Mouse (Mus musculus): ENCODE results near the gene Slc20a1. TPM values are rescaled to one million over a fixed set of nuclear protein-coding genes. Genes with fewer than 3 reads are reported as not detected.

Gene Slc20a1
- polyA plus RNA-seq, 1 experiment from 2014 or later = 35.5 TPM

GRCm38 (mm10) chr2:129177661-129178060, 20.9 kb upstream of the Slc20a1 start:
- 51% methylated on average over 3 of the region's 3 CpGs for WGBS
- Histone ChIP-seq H3K4me2 (replicated peaks) (no peak overlapping the region), H3K9me3 (no peaks in the 10 kb centered on the region), H3K27me3 (no peaks in the 10 kb centered on the region), H3K4me1 (0 out of 2 replicates have a peak, but pooled peaks cover 5% of the 10 kb centered on the region), H3K27ac (no peak overlapping the region), H3K4me3 (no peak overlapping the region), H3K36me3 (no peaks in the 10 kb centered on the region), H3K9ac (no peak overlapping the region)
- no peak for ATAC-seq (ENCODE audit: low FRiP score, low read depth)

DNA sequence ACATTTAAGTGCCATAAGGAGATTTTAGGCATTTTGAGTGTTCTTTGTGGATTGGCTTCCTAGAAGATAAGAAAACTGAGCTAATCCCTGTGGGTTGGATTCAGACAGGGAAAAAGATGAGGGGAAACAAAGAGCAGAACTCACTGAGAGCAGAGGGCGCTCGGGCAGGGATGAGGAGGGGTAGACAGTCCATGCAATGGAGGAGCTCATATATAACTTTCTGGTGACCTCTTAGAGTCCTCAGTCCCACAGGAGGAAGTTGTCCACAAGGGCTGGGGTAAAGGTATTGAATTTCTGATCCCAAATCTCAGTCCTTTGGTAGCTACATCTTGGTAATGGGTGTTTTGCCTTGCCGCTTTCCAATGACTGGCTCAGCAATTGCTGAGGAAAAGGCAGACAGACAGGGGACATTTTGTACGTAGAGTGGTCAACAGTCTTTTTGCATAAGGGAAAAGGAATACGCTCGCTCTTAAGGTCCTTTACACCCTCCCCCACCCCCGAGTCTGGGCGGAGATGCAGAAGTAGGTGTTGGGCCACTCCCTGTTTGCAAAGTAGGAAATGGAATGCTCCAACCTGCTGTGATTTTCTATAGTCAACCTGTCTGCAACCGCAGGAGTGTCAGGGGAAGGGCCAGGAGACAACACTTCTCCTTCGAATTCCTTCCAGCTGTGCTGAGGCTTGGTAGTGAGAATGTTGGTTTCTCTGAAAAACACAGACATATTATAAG, 20.2 kb upstream of the Slc20a1 start:
- H3K4me3 ChIP-seq = no peak overlapping the region
- no peak overlapping the region for H3K9ac ChIP-seq
- no peak overlapping the region for H3K27ac ChIP-seq
- H3K36me3 ChIP-seq = no peaks in the 10 kb centered on the region
- ATAC-seq (ENCODE audit: low FRiP score, low read depth) = no peak
- H3K27me3 ChIP-seq = no peaks in the 10 kb centered on the region
- WGBS = 28% methylated on average over 10 of the region's 10 CpGs
- 0 out of 2 replicates have a peak overlapping the region, but pooled peaks have one; percentile 1 for H3K4me2 ChIP-seq (replicated peaks)
- H3K9me3 ChIP-seq = no peaks in the 10 kb centered on the region
- peaks cover 6% of the 10 kb centered on the region for H3K4me1 ChIP-seq

- no peaks in the 10 kb centered on the region for H3K36me3 ChIP-seq
- no peak overlapping the region for H3K9ac ChIP-seq
- 68% methylated on average over 8 of the region's 8 CpGs for WGBS
- no peak overlapping the region for H3K4me2 ChIP-seq (replicated peaks)
- no peaks in the 10 kb centered on the region for H3K27me3 ChIP-seq
- no peak for ATAC-seq (ENCODE audit: low FRiP score, low read depth)
- H3K9me3 ChIP-seq = no peaks in the 10 kb centered on the region
- no peak overlapping the region for H3K4me3 ChIP-seq
- peaks cover 20% of the 10 kb centered on the region for H3K4me1 ChIP-seq
- no peak overlapping the region for H3K27ac ChIP-seq
These were observed 18.4 kb upstream of the Slc20a1 start for GRCm38 (mm10) chr2:129179946-129180853.

GRCm38 (mm10) chr2:129181509-129181908, 17.1 kb upstream of the Slc20a1 start:
- no peak for ATAC-seq (ENCODE audit: low FRiP score, low read depth)

GRCm38 (mm10) chr2:129182412-129182811, 16.2 kb upstream of the Slc20a1 start:
- Histone ChIP-seq H3K36me3 (no peaks in the 10 kb centered on the region), H3K27ac (no peak overlapping the region), H3K4me1 (peaks cover 22% of the 10 kb centered on the region), H3K27me3 (no peaks in the 10 kb centered on the region), H3K9me3 (no peaks in the 10 kb centered on the region), H3K4me3 (no peak overlapping the region), H3K9ac (no peak overlapping the region), H3K4me2 (replicated peaks) (no peak overlapping the region)
- no peak for ATAC-seq (ENCODE audit: low FRiP score, low read depth)
- 88% methylated on average over 1 of the region's 1 CpGs for WGBS

More at GRCm38 (mm10) chr2:129181509-129181908, 17.1 kb upstream of the Slc20a1 start:
- Histone ChIP-seq H3K4me3 (no peak overlapping the region), H3K4me1 (peaks cover 22% of the 10 kb centered on the region), H3K9me3 (no peaks in the 10 kb centered on the region), H3K27me3 (no peaks in the 10 kb centered on the region), H3K4me2 (replicated peaks) (no peak overlapping the region), H3K27ac (no peak overlapping the region), H3K9ac (no peak overlapping the region), H3K36me3 (no peaks in the 10 kb centered on the region)
- WGBS = 90% methylated on average over 5 of the region's 5 CpGs

- 0 out of 2 replicates have a peak, but pooled peaks have one; percentile 24 for ATAC-seq (ENCODE audit: low FRiP score, low read depth)
These were observed 15.0 kb upstream of the Slc20a1 start for GRCm38 (mm10) chr2:129183561-129184031.

DNA sequence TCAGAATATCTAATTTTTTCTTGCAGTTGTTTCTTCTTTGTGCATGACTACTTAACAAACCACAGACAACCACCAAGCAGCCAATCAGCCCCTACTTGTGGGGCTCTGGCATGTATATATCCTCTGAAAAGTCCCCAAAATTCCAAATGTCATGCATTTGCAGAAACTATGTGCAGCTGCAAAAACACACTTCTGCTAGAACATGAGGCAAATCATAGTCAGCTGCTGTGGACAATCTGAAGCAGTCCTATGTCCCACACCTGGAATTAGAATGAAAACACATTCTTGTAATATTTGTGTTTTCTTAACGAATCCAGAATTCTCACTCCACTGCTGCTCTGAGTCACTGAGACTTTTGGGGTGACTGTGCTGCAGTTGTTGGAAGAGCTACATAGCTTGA, 13.7 kb upstream of the Slc20a1 start:
- Histone ChIP-seq H3K27ac (no peak overlapping the region), H3K4me3 (no peak overlapping the region), H3K4me2 (replicated peaks) (no peak overlapping the region), H3K36me3 (no peaks in the 10 kb centered on the region), H3K9me3 (peaks cover 3% of the 10 kb centered on the region; the same call in 1 of the 2 replicates), H3K27me3 (no peaks in the 10 kb centered on the region), H3K9ac (no peak overlapping the region), H3K4me1 (peaks cover 19% of the 10 kb centered on the region)
- 51% methylated on average over 1 of the region's 1 CpGs for whole genome bisulfite sequencing
- no peak for ATAC-seq (ENCODE audit: low FRiP score, low read depth)

More at GRCm38 (mm10) chr2:129183561-129184031, 15.0 kb upstream of the Slc20a1 start:
- H3K9me3 ChIP-seq = no peaks in the 10 kb centered on the region
- peaks cover 19% of the 10 kb centered on the region for H3K4me1 ChIP-seq
- 0 out of 2 replicates have a peak overlapping the region, but pooled peaks have one; percentile 9 for H3K4me2 ChIP-seq (replicated peaks)
- no peak overlapping the region for H3K9ac ChIP-seq
- no peaks in the 10 kb centered on the region for H3K27me3 ChIP-seq
- 44% methylated on average over 14 of the region's 14 CpGs for WGBS
- H3K36me3 ChIP-seq = no peaks in the 10 kb centered on the region
- H3K27ac ChIP-seq = no peak overlapping the region
- H3K4me3 ChIP-seq = no peak overlapping the region

DNA sequence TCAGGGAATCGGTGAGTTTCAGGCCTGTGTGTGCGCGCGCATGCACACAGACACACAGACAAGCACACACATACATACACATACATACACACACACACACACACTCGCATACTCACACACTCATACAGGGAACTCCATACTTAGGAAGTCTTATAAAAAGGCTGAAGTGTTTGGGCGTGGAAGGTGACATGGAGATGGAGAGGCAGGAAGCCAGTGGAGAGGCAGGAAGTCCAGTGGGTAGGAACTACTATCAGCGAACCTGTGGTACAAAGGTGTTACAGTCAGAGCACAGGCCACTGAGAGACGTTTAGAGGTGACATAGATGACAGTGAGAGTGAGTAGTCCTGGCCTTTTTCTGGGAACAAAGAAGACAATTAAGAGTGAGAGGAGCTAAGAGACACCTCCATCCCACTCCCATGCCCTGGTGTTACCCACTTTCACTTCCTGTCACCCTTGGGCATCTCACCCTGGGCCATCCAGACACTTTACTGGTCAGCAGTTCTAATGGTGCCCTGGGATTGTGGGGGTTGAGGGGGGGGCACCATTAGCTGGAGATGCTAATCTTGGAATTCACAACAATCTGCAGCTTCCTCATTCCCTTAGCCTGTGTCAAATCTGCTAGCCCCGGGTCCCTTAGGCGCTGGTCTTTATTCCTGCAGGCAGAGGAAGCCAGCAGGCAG, 12.8 kb upstream of the Slc20a1 start:
- Histone ChIP-seq H3K27me3 (no peaks in the 10 kb centered on the region), H3K9ac (no peak overlapping the region), H3K4me1 (peaks cover 17% of the 10 kb centered on the region), H3K4me3 (no peak overlapping the region), H3K9me3 (peaks cover 3% of the 10 kb centered on the region; the same call in 1 of the 2 replicates), H3K4me2 (replicated peaks) (no peak overlapping the region), H3K27ac (no peak overlapping the region), H3K36me3 (no peaks in the 10 kb centered on the region)
- WGBS = 86% methylated on average over 10 of the region's 10 CpGs
- ATAC-seq (ENCODE audit: low FRiP score, low read depth) = no peak

DNA sequence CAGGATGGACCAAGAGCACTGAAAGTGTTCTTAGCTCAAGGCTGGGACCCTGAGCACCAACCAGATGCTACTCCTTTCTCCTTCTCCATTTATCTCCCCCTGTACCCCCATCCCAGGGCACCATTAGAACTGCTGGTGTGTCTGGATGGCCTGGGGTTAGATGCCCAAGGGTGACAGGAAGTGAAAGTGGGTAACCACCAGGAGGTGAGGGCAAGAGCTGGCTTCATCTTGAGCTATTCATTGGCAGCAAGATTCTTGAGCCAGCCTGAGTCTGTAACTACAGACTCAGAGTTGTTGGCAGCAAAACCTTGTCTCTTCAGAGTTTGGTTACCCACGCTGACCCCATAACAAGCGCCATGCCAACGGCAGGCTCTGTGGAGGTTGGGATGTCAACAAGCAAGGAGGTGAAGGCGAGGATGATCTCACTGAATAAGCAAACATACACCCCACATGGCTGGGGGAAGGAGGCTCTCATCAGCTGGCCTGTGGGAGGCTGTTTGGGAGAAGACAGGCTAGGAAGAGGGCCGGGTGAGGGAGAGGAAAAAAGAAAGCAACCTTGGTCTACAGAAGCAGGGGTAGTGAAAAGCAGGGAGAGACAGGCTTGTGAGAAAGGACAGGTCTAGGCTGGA, 12.2 kb upstream of the Slc20a1 start:
- no peaks in the 10 kb centered on the region for H3K36me3 ChIP-seq
- no peak overlapping the region for H3K4me2 ChIP-seq (replicated peaks)
- H3K9me3 ChIP-seq = peaks cover 3% of the 10 kb centered on the region; the same call in 1 of the 2 replicates
- H3K27me3 ChIP-seq = no peaks in the 10 kb centered on the region
- no peak for ATAC-seq (ENCODE audit: low FRiP score, low read depth)
- no peak overlapping the region for H3K27ac ChIP-seq
- peaks cover 17% of the 10 kb centered on the region for H3K4me1 ChIP-seq
- 79% methylated on average over 5 of the region's 5 CpGs for WGBS
- no peak overlapping the region for H3K4me3 ChIP-seq
- H3K9ac ChIP-seq = no peak overlapping the region

GRCm38 (mm10) chr2:129192392-129193150, 6.0 kb upstream of the Slc20a1 start:
- Histone ChIP-seq H3K27ac (no peak overlapping the region), H3K4me3 (no peak overlapping the region), H3K27me3 (no peaks in the 10 kb centered on the region), H3K4me2 (replicated peaks) (no peak overlapping the region), H3K36me3 (no peaks in the 10 kb centered on the region), H3K4me1 (peaks cover 7% of the 10 kb centered on the region), H3K9ac (no peak overlapping the region), H3K9me3 (peaks cover 3% of the 10 kb centered on the region; the same call in 1 of the 2 replicates)
- 77% methylated on average over 7 of the region's 7 CpGs for WGBS
- no peak for ATAC-seq (ENCODE audit: low FRiP score, low read depth)

GRCm38 (mm10) chr2:129196317-129196716, 2.2 kb upstream of the Slc20a1 start:
- no peaks in the 10 kb centered on the region for H3K9me3 ChIP-seq
- peaks cover 20% of the 10 kb centered on the region for H3K4me1 ChIP-seq
- no peak overlapping the region for H3K27ac ChIP-seq
- H3K9ac ChIP-seq = no peak overlapping the region
- ATAC-seq (ENCODE audit: low FRiP score, low read depth) = no peak
- peaks cover 8% of the 10 kb centered on the region for H3K36me3 ChIP-seq
- H3K27me3 ChIP-seq = no peaks in the 10 kb centered on the region
- 96% methylated on average over 2 of the region's 2 CpGs for WGBS
- no peak overlapping the region for H3K4me2 ChIP-seq (replicated peaks)
- H3K4me3 ChIP-seq = no peak overlapping the region

All from limb, embryonic 13.5 days (tissue).